Mouse (Mus musculus): ENCODE measurements around the gene Spata45. TPM values are rescaled to one million over a fixed set of nuclear protein-coding genes. Genes with fewer than 3 reads are reported as not detected.
A peak's percentile ranks its signal among the peaks of the same experiment; 100 is the strongest.
"Not testable (repeated sequence)": the region's sequence is repeated elsewhere in the genome, so short reads cannot be mapped to it uniquely, and the experiment has no call there.

Gene Spata45
- total RNA-seq, 1 experiment = 4.6 TPM

- DNase-seq (ENCODE audit: low read depth, low spot score) = no peak
- Histone ChIP-seq H3K4me3 (ENCODE audit: insufficient read depth in 1 of 2, low read depth in 1 of 2, low read length in 2 of 2, poor library complexity in 1 of 2, severe bottlenecking in 1 of 2) (peak overlapping the region; percentile 70 to 78), H3K4me1 (ENCODE audit: control insufficient read depth in 2 of 2, insufficient read depth in 2 of 2, low read length in 2 of 2, poor library complexity in 1 of 2) (no peaks in the 10 kb centered on the region), H3K36me3 (ENCODE audit: control insufficient read depth, insufficient read depth, low read length, poor library complexity, severe bottlenecking) (no peaks in the 10 kb centered on the region; the same call in 1 of the 2 replicates), H3K27ac (ENCODE audit: insufficient read depth, low read depth, low read length, poor library complexity, severe bottlenecking) (peak overlapping the region; percentile 48; the same call in 1 of the 2 replicates), H3K9me3 (ENCODE audit: control insufficient read depth, insufficient read depth, low read depth, low read length) (no peaks in the 10 kb centered on the region), H3K9ac (ENCODE audit: insufficient read depth, low read depth, low read length, poor library complexity, severe bottlenecking) (peak overlapping the region; percentile 85)
- in situ Hi-C loops (cut with MboI; ENCODE audit: low sequenced_read_pairs in 2 of 2, unreplicated experiment in 2 of 2) = no loop called here
- TF ChIP-seq CHD2 (IDR thresholded peaks at IDR 0.05; ENCODE audit: low read depth, low read length) (no peak), MAFK (IDR thresholded peaks at IDR 0.05; ENCODE audit: insufficient read depth, low read depth, low read length) (no peak), HCFC1 (IDR thresholded peaks at IDR 0.05; ENCODE audit: borderline replicate concordance, insufficient read depth, low read length) (no peak), ZNF384 (IDR thresholded peaks at IDR 0.05; ENCODE audit: low read depth, low read length) (no peak), ZC3H11A (IDR thresholded peaks at IDR 0.05; ENCODE audit: borderline replicate concordance, low read depth, low read length) (no peak)
These were observed 11.1 kb upstream of the Spata45 start for GRCm38 (mm10) chr1:191025016-191026012.

GRCm38 (mm10) chr1:191026021-191026713 lies 10.3 kb upstream of the Spata45 start, which contains the start of gene Flvcr1:
TSS of gene Flvcr1 (minus strand) at chr1:191026158.
- DNase-seq (ENCODE audit: low read depth, low spot score) = peak; percentile 99
- peak within 1 kb of the TSS; percentile 85 for H3K9ac ChIP-seq (ENCODE audit: insufficient read depth, low read depth, low read length, poor library complexity, severe bottlenecking)
- H3K4me3 ChIP-seq (ENCODE audit: insufficient read depth in 1 of 2, low read depth in 1 of 2, low read length in 2 of 2, poor library complexity in 1 of 2, severe bottlenecking in 1 of 2) = peak within 1 kb of the TSS; percentile 70 to 78
- TF ChIP-seq HCFC1 (IDR thresholded peaks at IDR 0.05; ENCODE audit: borderline replicate concordance, insufficient read depth, low read length) (peak; percentile 65), MAFK (IDR thresholded peaks at IDR 0.05; ENCODE audit: insufficient read depth, low read depth, low read length) (peak; percentile 50; the same call in 1 of the 2 replicates), ZC3H11A (IDR thresholded peaks at IDR 0.05; ENCODE audit: borderline replicate concordance, low read depth, low read length) (no peak), CHD2 (IDR thresholded peaks at IDR 0.05; ENCODE audit: low read depth, low read length) (no peak)
- peak within 1 kb of the TSS; percentile 89 for H3K27ac ChIP-seq (ENCODE audit: insufficient read depth, low read depth, low read length, poor library complexity, severe bottlenecking)
- H3K4me1 ChIP-seq (ENCODE audit: control insufficient read depth in 2 of 2, insufficient read depth in 2 of 2, low read length in 2 of 2, poor library complexity in 1 of 2) = no peaks in the 10 kb centered on the region
- no peaks in the 10 kb centered on the region for H3K9me3 ChIP-seq (ENCODE audit: control insufficient read depth, insufficient read depth, low read depth, low read length)
- in situ Hi-C loops (cut with MboI; ENCODE audit: low sequenced_read_pairs in 2 of 2, unreplicated experiment in 2 of 2) = no loop called here
- H3K36me3 ChIP-seq (ENCODE audit: control insufficient read depth, insufficient read depth, low read length, poor library complexity, severe bottlenecking) = no peaks in the 10 kb centered on the region; the same call in 1 of the 2 replicates

GRCm38 (mm10) chr1:191030182-191030581 lies 6.3 kb upstream of the Spata45 start:
- no peak overlapping the region for H3K9ac ChIP-seq (ENCODE audit: insufficient read depth, low read depth, low read length, poor library complexity, severe bottlenecking)
- TF ChIP-seq ZNF384 (IDR thresholded peaks at IDR 0.05; ENCODE audit: low read depth, low read length) = no peak
- TF ChIP-seq ZC3H11A (IDR thresholded peaks at IDR 0.05; ENCODE audit: borderline replicate concordance, low read depth, low read length) = no peak
- TF ChIP-seq CHD2 (IDR thresholded peaks at IDR 0.05; ENCODE audit: low read depth, low read length) = no peak
- no peak for TF ChIP-seq HCFC1 (IDR thresholded peaks at IDR 0.05; ENCODE audit: borderline replicate concordance, insufficient read depth, low read length)
- no peak for TF ChIP-seq MAFK (IDR thresholded peaks at IDR 0.05; ENCODE audit: insufficient read depth, low read depth, low read length)
- no peak for DNase-seq (ENCODE audit: low read depth, low spot score)
- H3K36me3 ChIP-seq (ENCODE audit: control insufficient read depth, insufficient read depth, low read length, poor library complexity, severe bottlenecking) = no peaks in the 10 kb centered on the region
- no peaks in the 10 kb centered on the region for H3K4me1 ChIP-seq (ENCODE audit: control insufficient read depth in 2 of 2, insufficient read depth in 2 of 2, low read length in 2 of 2, poor library complexity in 1 of 2)
- in situ Hi-C loops (cut with MboI; ENCODE audit: low sequenced_read_pairs in 2 of 2, unreplicated experiment in 2 of 2) = no loop called here
- H3K27ac ChIP-seq (ENCODE audit: insufficient read depth, low read depth, low read length, poor library complexity, severe bottlenecking) = no peak overlapping the region
- H3K9me3 ChIP-seq (ENCODE audit: control insufficient read depth, insufficient read depth, low read depth, low read length) = no peaks in the 10 kb centered on the region
- H3K4me3 ChIP-seq (ENCODE audit: insufficient read depth in 1 of 2, low read depth in 1 of 2, low read length in 2 of 2, poor library complexity in 1 of 2, severe bottlenecking in 1 of 2) = no peak overlapping the region

GRCm38 (mm10) chr1:191030922-191031425 lies 5.5 kb upstream of the Spata45 start:
- H3K9me3 ChIP-seq (ENCODE audit: control insufficient read depth, insufficient read depth, low read depth, low read length); H3K27ac ChIP-seq (ENCODE audit: insufficient read depth, low read depth, low read length, poor library complexity, severe bottlenecking); H3K4me1 ChIP-seq (ENCODE audit: control insufficient read depth in 2 of 2, insufficient read depth in 2 of 2, low read length in 2 of 2, poor library complexity in 1 of 2); H3K4me3 ChIP-seq (ENCODE audit: insufficient read depth in 1 of 2, low read depth in 1 of 2, low read length in 2 of 2, poor library complexity in 1 of 2, severe bottlenecking in 1 of 2); DNase-seq (ENCODE audit: low read depth, low spot score); H3K36me3 ChIP-seq (ENCODE audit: control insufficient read depth, insufficient read depth, low read length, poor library complexity, severe bottlenecking); in situ Hi-C loops (cut with MboI; ENCODE audit: low sequenced_read_pairs in 2 of 2, unreplicated experiment in 2 of 2); H3K9ac ChIP-seq (ENCODE audit: insufficient read depth, low read depth, low read length, poor library complexity, severe bottlenecking): not testable (repeated sequence)
